Mouse (Mus musculus): ENCODE measurements around the gene Tpgs1.

Gene Tpgs1

GRCm38 (mm10) chr10:79668771-79669575 lies at the start of gene Tpgs1:
Gene Tpgs1 (plus strand): TSS chr10:79669369.
- DNase-seq = peak; percentile 94

GRCm38 (mm10) chr10:79623950-79624349 lies 45.2 kb upstream of the Tpgs1 start:
- no peak for DNase-seq

- DNase-seq = no peak
These were observed 43.8 kb upstream of the Tpgs1 start for GRCm38 (mm10) chr10:79625398-79625797.

- no peak for DNase-seq
These were observed 43.0 kb upstream of the Tpgs1 start for GRCm38 (mm10) chr10:79626156-79626555.

- no peak for DNase-seq
These were observed 40.8 kb upstream of the Tpgs1 start for GRCm38 (mm10) chr10:79628377-79628776.

GRCm38 (mm10) chr10:79631432-79631831 lies 37.7 kb upstream of the Tpgs1 start:
- DNase-seq = no peak

- DNase-seq = no peak
These were observed 36.0 kb upstream of the Tpgs1 start for GRCm38 (mm10) chr10:79633006-79633777.

GRCm38 (mm10) chr10:79636287-79636686 lies 32.9 kb upstream of the Tpgs1 start:
- DNase-seq = no peak

GRCm38 (mm10) chr10:79637128-79638110 lies 31.8 kb upstream of the Tpgs1 start, which contains the start of gene Shc2:
Gene Shc2 (minus strand): TSS chr10:79637918.
- no peak for DNase-seq

GRCm38 (mm10) chr10:79638486-79639204 lies 30.5 kb upstream of the Tpgs1 start:
- DNase-seq = no peak

- no peak for DNase-seq
These were observed 23.5 kb upstream of the Tpgs1 start, which contains the start of gene Odf3l2 for GRCm38 (mm10) chr10:79645711-79646110. Gene Odf3l2 (minus strand): TSS chr10:79645738.

- peak; percentile 46 for DNase-seq
These were observed 20.0 kb upstream of the Tpgs1 start for GRCm38 (mm10) chr10:79649070-79649751.

GRCm38 (mm10) chr10:79652789-79653188 lies 16.4 kb upstream of the Tpgs1 start:
- DNase-seq = no peak

GRCm38 (mm10) chr10:79654946-79655395 lies 14.2 kb upstream of the Tpgs1 start:
- no peak for DNase-seq

- no peak for DNase-seq
These were observed 10.3 kb upstream of the Tpgs1 start for GRCm38 (mm10) chr10:79658829-79659228.

- no peak for DNase-seq
These were observed 8.9 kb upstream of the Tpgs1 start for GRCm38 (mm10) chr10:79660298-79660697.

GRCm38 (mm10) chr10:79661861-79662260 lies 7.3 kb upstream of the Tpgs1 start:
- no peak for DNase-seq

GRCm38 (mm10) chr10:79664131-79664665 lies 5.0 kb upstream of the Tpgs1 start, which contains the start of gene Madcam1:
Gene Madcam1 (plus strand): TSS chr10:79664559.
- no peak for DNase-seq

GRCm38 (mm10) chr10:79665051-79665450 lies 4.1 kb upstream of the Tpgs1 start:
- no peak for DNase-seq

GRCm38 (mm10) chr10:79666493-79666892 lies 2.7 kb upstream of the Tpgs1 start:
- no peak for DNase-seq

GRCm38 (mm10) chr10:79668076-79668475 lies 1.1 kb upstream of the Tpgs1 start:
- DNase-seq = no peak

Data from kidney, adult 11 months (tissue).